Mouse (Mus musculus) inflammation-experienced regulatory T-cells, adult 6 months (primary cell): ENCODE measurements at regions not wholly inside any gene's neighbourhood (a gene's known extent, or its start where the extent isn't known, plus 50 kb on each side); places are given as distances from the start of the nearest gene placed in this dataset.
A peak's percentile ranks its signal among the peaks of the same experiment; 100 is the strongest.

Experiments
- ATAC-seq: one replicate; pipeline ENCODE4 v1.8.0; 2017

DNA sequence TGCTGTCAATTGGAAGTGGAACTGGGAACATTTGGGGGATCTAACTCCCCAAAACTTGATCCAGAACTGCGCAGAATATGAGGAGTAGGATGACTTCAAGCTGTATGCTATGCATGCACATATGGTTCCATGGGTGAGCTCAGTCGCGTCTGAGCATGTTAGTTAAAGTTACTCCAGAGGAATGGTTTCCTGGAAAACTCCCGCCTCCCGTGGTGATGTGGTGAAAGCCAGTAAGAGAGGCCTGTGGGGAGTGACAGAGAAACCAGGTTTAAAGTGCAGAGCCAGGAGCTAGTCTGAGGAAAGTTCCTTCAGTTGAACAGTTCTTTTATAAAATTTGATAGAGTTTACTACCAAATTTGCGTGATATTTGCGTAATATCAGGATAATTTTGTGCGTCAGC is 73.1 kb upstream of the Haao start:
- ATAC-seq = no peak

DNA sequence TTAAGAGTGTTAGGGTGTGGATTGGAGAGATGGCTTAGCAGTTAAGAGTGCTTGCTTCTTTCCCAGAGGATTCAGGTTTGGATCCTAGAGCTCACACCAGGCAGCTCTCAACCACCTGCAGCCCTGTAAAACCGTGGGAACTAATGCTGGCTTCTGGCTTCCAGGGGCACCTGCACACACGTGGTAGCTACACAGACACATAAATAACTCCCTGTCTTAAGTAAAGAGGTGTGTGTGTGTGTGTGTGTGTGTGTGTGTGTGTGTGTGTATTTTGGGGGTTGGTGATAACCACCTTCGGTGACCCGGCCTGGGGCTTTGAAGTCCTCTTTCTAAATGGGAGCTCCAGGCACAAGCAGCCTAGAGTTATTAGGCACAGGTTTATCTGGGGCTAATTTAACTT is 72.5 kb upstream of the Haao start:
- no peak for ATAC-seq

DNA sequence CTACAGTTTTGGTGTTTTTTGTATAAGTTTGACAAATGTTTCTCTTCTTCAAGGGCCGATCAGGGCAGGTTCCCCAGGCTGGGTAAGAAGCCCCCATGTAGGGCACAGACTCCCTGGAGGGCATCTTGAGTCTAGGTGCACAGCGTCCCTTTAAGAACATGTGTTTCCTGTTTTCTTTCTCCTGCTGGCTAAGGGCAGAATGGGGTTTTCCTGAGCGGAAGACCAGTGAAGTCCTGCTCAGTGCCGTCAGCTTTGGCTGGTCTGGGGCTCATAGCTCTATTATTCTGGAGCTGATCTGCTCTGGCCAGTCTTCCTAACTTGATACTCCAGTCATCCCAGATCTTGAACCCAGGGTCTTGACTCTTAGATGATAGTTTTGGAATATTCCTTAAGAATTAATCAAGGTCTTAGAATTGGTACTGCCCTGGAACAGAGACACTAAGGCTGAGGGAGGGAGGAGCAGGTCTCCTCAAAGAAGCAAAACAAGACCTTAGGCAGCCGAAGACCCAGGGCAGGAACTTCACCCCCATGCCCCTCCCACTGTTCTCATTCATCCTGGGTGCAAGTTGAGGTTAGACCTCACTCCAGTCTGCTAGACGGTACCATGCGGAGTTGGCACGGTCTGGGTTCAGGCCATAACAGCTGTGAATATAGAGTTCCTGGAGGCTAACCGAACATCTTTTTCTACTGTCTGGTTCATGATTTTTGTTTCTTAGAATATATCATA is 70.8 kb upstream of the Haao start:
- ATAC-seq = peak; percentile 76

DNA sequence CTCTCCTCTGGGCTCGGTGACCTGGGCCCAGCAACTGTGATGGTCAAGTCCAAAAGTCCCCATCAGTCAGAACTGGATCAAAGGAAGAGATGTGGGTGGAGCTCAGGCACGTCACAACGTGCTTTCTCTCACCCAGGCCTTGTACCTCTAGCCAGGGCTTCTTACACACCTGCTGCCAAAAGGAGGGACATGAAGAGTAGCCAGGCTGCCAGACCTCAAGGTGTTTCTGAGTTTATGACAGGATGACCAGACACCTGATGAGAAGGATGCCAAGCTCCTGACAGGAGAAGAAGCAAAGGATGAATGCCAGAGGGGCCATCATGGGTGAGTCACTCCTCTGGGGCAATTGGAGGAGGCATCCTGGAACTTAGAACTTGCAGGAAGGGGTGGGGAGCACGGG is 70.0 kb upstream of the Haao start:
- ATAC-seq = no peak

DNA sequence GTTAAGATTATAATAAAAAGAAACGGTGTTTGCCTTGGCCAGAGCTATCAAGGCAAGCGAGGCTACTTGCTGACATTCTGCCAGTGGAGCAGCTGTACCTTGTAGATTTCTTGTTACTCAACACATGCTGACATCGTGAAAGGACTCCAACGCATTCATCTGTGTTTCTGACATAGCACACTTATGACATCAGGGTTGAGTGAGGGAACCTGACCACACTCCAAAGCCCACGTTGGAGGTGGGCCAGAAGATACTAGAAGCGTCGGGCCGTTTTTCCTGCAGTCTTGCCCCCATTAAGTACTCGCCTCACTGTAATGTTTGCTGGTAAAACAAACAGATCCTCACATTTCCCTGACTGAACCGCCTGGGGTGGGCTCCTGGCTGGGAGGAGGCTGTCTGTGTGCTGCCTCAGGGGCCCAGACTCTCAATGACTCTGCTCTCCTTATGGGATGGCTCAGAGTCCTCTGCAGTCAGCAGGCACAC is 69.0 kb upstream of the Haao start:
- ATAC-seq = no peak

DNA sequence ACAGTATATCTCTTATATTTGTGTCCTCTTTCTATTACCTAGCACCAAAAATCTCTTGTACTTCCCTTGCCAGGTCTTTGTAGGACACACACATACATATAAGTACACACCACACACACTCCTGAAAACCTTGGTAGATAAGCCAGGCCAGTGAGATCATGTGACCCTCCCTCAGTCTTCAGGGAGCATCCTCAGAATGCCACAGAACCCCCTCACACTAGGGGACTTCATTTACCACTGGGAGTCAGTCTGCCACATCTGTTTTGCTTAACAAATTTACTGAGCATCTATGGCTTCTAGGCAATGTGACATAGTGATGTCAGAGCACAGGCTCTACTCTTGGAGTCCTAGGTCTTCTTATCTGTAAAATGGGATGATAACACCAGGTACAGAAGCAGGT is 67.3 kb upstream of the Haao start:
- ATAC-seq = no peak

DNA sequence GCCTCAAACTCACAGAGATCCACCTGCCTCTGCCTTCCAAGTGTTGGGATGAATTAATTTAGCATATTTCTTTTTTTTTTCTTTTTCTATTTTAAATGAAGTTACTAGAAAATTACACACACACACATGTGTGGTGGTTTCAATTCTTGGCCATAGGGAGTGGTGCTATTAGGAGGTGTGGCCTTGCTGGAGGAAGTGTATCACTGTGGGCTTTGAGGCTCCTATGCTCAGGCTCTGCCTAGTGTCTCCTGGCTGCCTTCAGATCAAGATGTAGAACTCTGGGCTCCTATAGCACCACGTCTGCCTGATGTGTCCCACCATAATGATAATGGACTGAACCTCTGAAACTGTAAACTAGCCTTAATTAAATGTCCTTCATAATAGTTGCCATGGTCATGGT is 66.8 kb upstream of the Haao start:
- ATAC-seq = no peak

DNA sequence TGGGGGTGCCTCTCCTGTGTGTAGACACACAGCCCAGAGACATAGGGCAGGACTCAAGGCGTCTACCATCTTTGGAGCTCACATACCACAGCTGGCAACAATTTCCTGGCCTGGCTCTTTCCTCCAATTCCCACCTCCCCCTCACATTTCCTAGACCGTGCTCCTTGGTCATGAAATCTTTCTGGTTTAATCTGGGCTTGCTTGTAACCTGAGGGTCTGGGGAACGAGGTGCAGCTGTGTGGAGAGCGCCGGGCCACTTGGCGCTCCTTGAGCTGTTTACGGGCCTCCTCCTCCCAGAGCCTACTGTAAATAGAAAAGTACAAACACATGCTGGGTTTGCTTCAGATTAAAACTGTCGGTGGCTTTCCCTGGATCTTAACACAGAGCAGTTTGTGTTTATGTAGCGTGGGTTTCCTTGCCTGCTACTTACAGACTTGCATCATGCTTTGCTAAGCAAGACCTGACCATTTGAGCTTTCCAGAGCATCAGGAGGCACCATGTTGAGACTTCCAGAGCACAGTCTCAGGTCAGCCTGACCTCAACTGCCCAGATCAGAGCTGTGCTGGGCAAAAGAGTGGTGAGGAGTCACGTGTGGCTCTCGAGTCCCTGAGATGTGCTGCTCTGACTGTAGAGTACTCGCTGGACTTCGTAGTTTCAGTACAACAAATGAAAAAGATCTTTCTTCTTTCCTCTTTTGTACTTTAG is 66.1 kb upstream of the Haao start:
- no peak for ATAC-seq

DNA sequence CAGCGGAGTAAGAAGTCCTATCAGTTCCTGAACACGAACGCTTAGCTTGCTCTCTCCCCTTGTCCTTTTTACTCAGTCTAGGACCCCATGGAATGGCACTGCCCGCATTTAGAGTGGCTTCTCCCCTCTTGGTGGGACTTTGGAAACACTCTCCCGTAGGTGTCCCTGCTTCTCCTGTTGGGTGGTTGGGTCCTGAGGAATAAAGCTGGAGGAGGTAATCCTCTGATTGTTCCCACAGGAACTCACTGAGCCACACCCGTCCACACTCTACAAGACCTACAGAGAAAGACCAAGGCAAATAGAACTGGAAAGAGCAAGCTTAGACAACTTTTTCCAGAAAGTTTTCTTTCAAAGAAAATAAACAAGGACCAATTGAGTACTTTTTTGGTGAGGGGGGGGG is 64.7 kb upstream of the Haao start:
- ATAC-seq = no peak

DNA sequence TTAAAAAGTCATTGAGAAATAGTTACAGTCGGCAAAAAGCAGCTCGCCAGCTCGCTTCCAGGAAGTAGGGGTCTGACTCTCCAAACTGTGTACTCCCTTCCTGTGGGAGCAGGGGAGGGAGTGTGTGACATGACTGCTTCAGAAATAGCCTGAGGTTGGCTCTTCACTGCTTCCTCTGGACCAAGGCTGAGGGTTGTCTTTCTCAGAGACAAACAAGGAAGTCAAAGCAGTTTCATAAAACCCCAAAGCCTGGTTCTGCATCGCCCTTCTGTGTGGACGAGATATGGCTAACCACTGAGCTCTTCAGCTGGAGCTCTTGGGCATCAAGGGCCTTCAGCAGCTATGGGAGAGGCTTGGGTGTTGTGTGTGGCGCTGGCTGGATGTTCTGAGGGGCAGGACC is 61.0 kb upstream of the Haao start:
- no peak for ATAC-seq

DNA sequence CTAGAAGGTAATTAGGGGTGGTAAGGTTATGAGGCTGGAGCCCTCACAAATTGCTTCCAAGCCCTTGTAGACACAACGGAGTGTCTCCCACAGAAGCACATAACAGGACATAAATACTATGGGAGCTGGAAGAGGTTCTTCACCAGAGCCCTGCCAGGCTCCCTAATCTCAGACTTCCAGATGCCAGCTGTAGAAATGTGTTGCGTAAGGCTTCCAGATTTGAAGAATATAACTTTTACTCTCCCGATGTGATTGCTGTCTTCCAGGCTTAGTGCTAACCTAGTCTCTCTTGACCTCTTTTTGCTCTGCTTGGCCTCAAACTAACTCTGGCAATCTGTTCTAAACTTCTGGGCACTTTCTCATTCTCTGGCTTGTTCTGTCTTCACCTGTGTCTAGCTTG is 59.8 kb upstream of the Haao start:
- ATAC-seq = no peak

DNA sequence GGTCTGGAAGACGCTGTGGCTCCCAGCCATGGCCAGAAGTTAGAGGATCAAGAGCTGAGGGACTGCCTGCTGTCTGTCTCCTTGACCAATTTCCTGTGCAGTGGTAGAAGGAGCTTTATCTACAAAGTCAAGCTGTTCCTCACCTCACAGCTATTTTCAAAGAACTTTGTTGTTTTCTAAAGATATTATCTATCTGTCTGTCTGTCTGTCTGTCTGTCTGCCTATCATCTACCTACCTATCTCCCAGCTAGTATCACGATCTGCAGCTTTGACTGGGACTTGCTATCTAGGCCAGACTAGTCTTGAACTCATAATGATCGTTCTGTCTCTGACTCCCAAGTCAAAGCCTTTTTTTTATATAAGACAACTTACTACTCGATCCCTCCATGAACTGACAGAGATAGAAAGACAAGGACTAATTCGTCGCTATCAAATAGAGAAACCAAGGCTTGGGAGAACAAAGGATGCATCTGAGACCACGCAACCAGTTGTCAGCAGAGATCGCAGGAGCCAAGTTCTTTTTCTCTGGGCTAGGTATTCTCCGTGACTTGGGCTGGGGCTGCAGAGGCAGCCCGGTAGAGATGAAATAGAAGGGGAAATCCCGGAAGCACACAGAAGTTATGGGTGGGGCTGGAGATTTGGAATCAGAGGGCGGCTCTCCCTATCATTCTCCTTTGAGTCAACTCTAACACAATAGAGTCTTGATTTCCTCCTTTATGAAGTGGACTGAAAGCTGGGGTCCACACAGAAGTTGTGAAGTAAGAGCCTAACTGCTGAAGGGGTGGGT is 59.2 kb upstream of the Haao start:
- peak; percentile 45 for ATAC-seq

DNA sequence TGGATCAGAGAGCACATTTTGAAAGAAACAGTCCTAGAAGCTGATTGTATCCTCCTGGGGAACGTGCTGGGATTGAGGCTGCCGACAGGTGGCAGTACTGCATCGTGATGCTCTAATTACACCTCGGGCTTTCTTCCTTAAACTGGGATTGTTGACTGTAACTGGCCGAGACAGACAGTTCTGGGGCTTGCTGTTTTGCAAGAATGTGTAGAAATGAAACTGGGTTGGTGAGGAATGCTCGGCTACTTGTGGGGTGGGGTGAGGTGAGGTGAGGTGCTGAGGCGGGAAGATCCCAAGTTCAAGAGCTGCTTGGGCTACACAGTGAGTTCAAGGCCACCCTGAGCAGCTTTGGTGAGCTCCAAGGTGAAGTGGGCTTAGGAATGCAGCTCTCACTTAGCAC is 55.7 kb upstream of the Haao start:
- ATAC-seq = peak; percentile 68

DNA sequence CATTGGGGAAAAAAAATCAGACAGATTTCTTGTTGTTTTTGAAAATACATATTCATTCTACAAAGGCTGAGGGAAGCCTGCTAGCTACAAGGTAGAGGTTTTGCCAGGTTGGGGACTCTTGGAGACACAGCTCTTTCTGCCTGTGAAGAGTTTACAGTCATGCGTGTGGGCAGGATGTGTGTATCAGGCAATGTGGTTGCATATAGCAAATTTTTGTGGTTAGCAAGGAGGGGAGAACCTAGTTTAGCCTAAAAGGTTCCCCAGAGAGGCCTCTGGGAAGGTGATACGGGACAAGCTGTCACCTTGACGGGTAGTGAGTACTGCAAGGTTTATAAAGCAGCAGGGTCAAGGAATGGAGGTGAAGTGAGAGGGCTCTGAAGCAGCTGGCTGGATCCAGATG is 54.8 kb upstream of the Haao start:
- peak; percentile 13 for ATAC-seq

DNA sequence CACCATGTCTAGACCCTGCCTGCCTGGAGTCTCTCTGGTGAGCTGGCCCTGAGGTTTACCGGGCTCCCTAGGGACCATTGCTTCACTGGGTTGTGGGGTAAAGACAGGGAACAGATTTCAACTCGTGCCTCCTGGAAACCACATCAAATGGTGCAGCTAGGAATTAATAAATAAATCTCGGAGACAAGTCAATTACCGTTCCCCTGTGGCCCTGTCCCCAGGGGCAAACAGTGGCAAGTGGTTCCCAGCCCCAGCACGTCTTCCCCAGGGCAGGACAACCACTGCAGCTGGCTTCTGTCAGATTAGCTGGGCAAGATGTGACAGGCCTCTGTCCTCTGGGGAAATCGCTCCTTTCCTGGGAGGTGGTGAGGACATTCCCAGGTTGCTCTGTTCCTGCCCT is 54.3 kb upstream of the Haao start:
- ATAC-seq = no peak

DNA sequence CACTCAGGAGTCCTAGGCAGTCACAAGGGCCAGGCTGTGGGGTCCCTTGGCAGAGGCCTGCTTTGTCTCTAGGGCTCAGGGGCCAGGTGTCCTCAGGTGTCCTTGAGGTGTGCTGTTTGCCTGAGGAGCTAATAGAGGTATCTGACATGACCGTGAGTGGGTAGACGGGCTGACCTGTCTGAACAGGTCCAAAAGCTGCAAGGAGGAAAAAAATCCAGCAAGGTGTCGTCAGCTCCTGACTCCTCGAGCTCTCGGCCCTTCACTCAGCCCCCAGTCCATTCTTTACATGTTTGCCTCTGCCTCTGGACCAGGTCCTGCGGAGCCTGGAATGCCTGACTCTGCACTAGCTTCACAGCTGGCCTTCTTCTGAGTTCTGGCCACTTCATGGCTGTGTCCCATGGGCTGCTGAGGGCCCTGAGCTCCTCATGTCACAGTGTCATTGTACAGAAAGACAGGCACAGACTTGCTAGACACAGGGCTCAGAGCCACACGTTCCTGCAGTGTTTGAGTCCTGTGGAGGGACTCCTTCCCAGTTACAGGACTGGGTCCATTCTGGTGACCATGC is 51.9 kb upstream of the Haao start:
- no peak for ATAC-seq

DNA sequence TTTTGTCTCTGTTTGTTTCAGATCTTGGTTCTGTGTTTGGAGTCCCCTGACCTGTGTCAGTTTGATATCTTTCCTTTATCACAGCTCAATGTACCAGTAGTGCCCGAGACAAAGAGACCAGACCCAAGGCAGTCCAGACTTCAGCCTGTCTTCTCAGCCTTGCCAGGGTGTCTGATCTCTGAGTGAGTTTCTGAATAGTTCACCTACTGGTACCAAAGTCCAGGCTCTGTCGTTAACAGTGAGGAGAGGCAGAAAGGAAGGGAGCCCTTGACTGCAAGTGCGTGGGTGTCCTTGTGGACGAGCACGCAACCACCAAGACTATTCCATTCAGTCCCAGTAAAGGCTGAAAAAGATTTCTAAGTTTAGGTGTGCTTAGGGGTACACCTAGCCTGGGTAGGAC is 50.8 kb upstream of the Haao start:
- no peak for ATAC-seq
